Mouse (Mus musculus): Measurements from ENCODE around the gene Adgra1. TPM values are rescaled to one million over a fixed set of nuclear protein-coding genes. Genes with fewer than 3 reads are reported as not detected.

The Adgra1 gene
- polyA plus RNA-seq, 1 experiment from 2014 or later, result 1.1 TPM

GRCm38 (mm10) chr7:139827687-139828086 is 6.3 kb upstream of the Adgra1 start:
- Histone ChIP-seq H3K4me3 (no peak overlapping the region), H3K4me1 (peaks cover 5% of the 10 kb centered on the region), H3K36me3 (replicated peaks) (no peaks in the 10 kb centered on the region), H3K9me3 (no peaks in the 10 kb centered on the region), H3K27me3 (ENCODE audit: poor library complexity, severe bottlenecking) (peaks cover 19% of the 10 kb centered on the region), H3K27ac (no peak overlapping the region)
- WGBS, result 7% methylated on average over 9 of the region's 9 CpGs
- no peak for DNase-seq (ENCODE audit: extremely low spot score, low spot score)

- no peak for DNase-seq (ENCODE audit: extremely low spot score, low spot score)
- H3K4me3 ChIP-seq, result peak overlapping the region; percentile 46
- H3K9me3 ChIP-seq, result no peaks in the 10 kb centered on the region
- peaks cover 56% of the 10 kb centered on the region for H3K27me3 ChIP-seq (ENCODE audit: poor library complexity, severe bottlenecking)
- peaks cover 34% of the 10 kb centered on the region for H3K4me1 ChIP-seq
- peak overlapping the region; percentile 67; the same call in 1 of the 2 replicates for H3K27ac ChIP-seq
- H3K36me3 ChIP-seq (replicated peaks), result no peaks in the 10 kb centered on the region
- 32% methylated on average over 5 of the region's 5 CpGs for WGBS
Measured at GRCm38 (mm10) chr7:139833532-139833931, 442 bp upstream of the Adgra1 start.

GRCm38 (mm10) chr7:139835140-139836131 is 1.5 kb downstream of the Adgra1 start:
- peaks cover 56% of the 10 kb centered on the region for H3K27me3 ChIP-seq (ENCODE audit: poor library complexity, severe bottlenecking)
- H3K27ac ChIP-seq, result peak overlapping the region; percentile 21
- 57% methylated on average over 15 of the region's 15 CpGs for WGBS
- peak; percentile 29 for DNase-seq (ENCODE audit: extremely low spot score, low spot score)
- H3K4me3 ChIP-seq, result no peak overlapping the region
- no peaks in the 10 kb centered on the region for H3K36me3 ChIP-seq (replicated peaks)
- H3K4me1 ChIP-seq, result peaks cover 34% of the 10 kb centered on the region
- H3K9me3 ChIP-seq, result no peaks in the 10 kb centered on the region

- 92% methylated on average over 11 of the region's 11 CpGs for WGBS
- Histone ChIP-seq H3K9me3 (no peaks in the 10 kb centered on the region), H3K36me3 (replicated peaks) (no peaks in the 10 kb centered on the region)
Measured at GRCm38 (mm10) chr7:139840443-139841168, 6.6 kb downstream of the Adgra1 start.

GRCm38 (mm10) chr7:139842397-139842796 is 8.4 kb downstream of the Adgra1 start:
- no peaks in the 10 kb centered on the region for H3K4me1 ChIP-seq
- H3K27ac ChIP-seq, result no peak overlapping the region
- no peaks in the 10 kb centered on the region for H3K9me3 ChIP-seq
- 81% methylated on average over 6 of the region's 6 CpGs for WGBS
- no peaks in the 10 kb centered on the region for H3K36me3 ChIP-seq (replicated peaks)
- no peaks in the 10 kb centered on the region for H3K27me3 ChIP-seq (ENCODE audit: poor library complexity, severe bottlenecking)
- no peak for DNase-seq (ENCODE audit: extremely low spot score, low spot score)
- no peak overlapping the region for H3K4me3 ChIP-seq

More at GRCm38 (mm10) chr7:139840443-139841168, 6.6 kb downstream of the Adgra1 start:
- no peak overlapping the region for H3K4me3 ChIP-seq
- peaks cover 10% of the 10 kb centered on the region for H3K4me1 ChIP-seq
- no peak overlapping the region for H3K27ac ChIP-seq
- H3K27me3 ChIP-seq (ENCODE audit: poor library complexity, severe bottlenecking), result peaks cover 17% of the 10 kb centered on the region
- no peak for DNase-seq (ENCODE audit: extremely low spot score, low spot score)

GRCm38 (mm10) chr7:139843140-139843539 is 9.2 kb downstream of the Adgra1 start:
- Histone ChIP-seq H3K9me3 (no peaks in the 10 kb centered on the region), H3K27me3 (ENCODE audit: poor library complexity, severe bottlenecking) (no peaks in the 10 kb centered on the region), H3K4me1 (no peaks in the 10 kb centered on the region), H3K36me3 (replicated peaks) (no peaks in the 10 kb centered on the region), H3K27ac (no peak overlapping the region), H3K4me3 (no peak overlapping the region)
- DNase-seq (ENCODE audit: extremely low spot score, low spot score), result no peak
- 53% methylated on average over 5 of the region's 5 CpGs for WGBS

GRCm38 (mm10) chr7:139843776-139844175 is 9.8 kb downstream of the Adgra1 start:
- H3K36me3 ChIP-seq (replicated peaks), result no peaks in the 10 kb centered on the region
- 73% methylated on average over 5 of the region's 5 CpGs for WGBS
- no peak for DNase-seq (ENCODE audit: extremely low spot score, low spot score)

GRCm38 (mm10) chr7:139845101-139845500 is 11.1 kb downstream of the Adgra1 start:
- no peaks in the 10 kb centered on the region for H3K9me3 ChIP-seq
- peaks cover 6% of the 10 kb centered on the region for H3K4me1 ChIP-seq
- H3K36me3 ChIP-seq (replicated peaks), result no peaks in the 10 kb centered on the region
- no peak overlapping the region for H3K27ac ChIP-seq
- WGBS, result 74% methylated on average over 2 of the region's 2 CpGs
- DNase-seq (ENCODE audit: extremely low spot score, low spot score), result no peak
- no peak overlapping the region for H3K4me3 ChIP-seq
- no peaks in the 10 kb centered on the region for H3K27me3 ChIP-seq (ENCODE audit: poor library complexity, severe bottlenecking)

More at GRCm38 (mm10) chr7:139843776-139844175, 9.8 kb downstream of the Adgra1 start:
- no peaks in the 10 kb centered on the region for H3K27me3 ChIP-seq (ENCODE audit: poor library complexity, severe bottlenecking)
- no peaks in the 10 kb centered on the region for H3K9me3 ChIP-seq
- H3K27ac ChIP-seq, result no peak overlapping the region
- no peak overlapping the region for H3K4me3 ChIP-seq
- no peaks in the 10 kb centered on the region for H3K4me1 ChIP-seq

- Histone ChIP-seq H3K4me3 (no peak overlapping the region), H3K36me3 (replicated peaks) (no peaks in the 10 kb centered on the region), H3K27ac (peak overlapping the region; percentile 4; the same call in 1 of the 2 replicates), H3K4me1 (peaks cover 20% of the 10 kb centered on the region), H3K27me3 (ENCODE audit: poor library complexity, severe bottlenecking) (no peaks in the 10 kb centered on the region), H3K9me3 (no peaks in the 10 kb centered on the region)
- 44% methylated on average over 6 of the region's 6 CpGs for WGBS
- DNase-seq (ENCODE audit: extremely low spot score, low spot score), result no peak
Measured at GRCm38 (mm10) chr7:139850152-139850551, 16.2 kb downstream of the Adgra1 start.

GRCm38 (mm10) chr7:139850677-139851076 is 16.7 kb downstream of the Adgra1 start:
- H3K27ac ChIP-seq, result peak overlapping the region; percentile 4; the same call in 1 of the 2 replicates
- no peaks in the 10 kb centered on the region for H3K9me3 ChIP-seq
- no peaks in the 10 kb centered on the region for H3K27me3 ChIP-seq (ENCODE audit: poor library complexity, severe bottlenecking)
- H3K4me3 ChIP-seq, result no peak overlapping the region
- peaks cover 22% of the 10 kb centered on the region for H3K4me1 ChIP-seq
- DNase-seq (ENCODE audit: extremely low spot score, low spot score), result no peak
- H3K36me3 ChIP-seq (replicated peaks), result no peaks in the 10 kb centered on the region
- 81% methylated on average over 5 of the region's 5 CpGs for WGBS

- H3K4me1 ChIP-seq, result peaks cover 23% of the 10 kb centered on the region
- no peaks in the 10 kb centered on the region for H3K36me3 ChIP-seq (replicated peaks)
- no peaks in the 10 kb centered on the region for H3K27me3 ChIP-seq (ENCODE audit: poor library complexity, severe bottlenecking)
- no peak for DNase-seq (ENCODE audit: extremely low spot score, low spot score)
- WGBS, result 73% methylated on average over 6 of the region's 6 CpGs
- H3K4me3 ChIP-seq, result no peak overlapping the region
- H3K27ac ChIP-seq, result no peak overlapping the region
- no peaks in the 10 kb centered on the region for H3K9me3 ChIP-seq
Measured at GRCm38 (mm10) chr7:139851098-139851497, 17.1 kb downstream of the Adgra1 start.

GRCm38 (mm10) chr7:139855261-139855660 is 21.3 kb downstream of the Adgra1 start:
- DNase-seq (ENCODE audit: extremely low spot score, low spot score), result no peak
- peaks cover 16% of the 10 kb centered on the region for H3K4me1 ChIP-seq
- no peak overlapping the region for H3K27ac ChIP-seq
- H3K4me3 ChIP-seq, result no peak overlapping the region
- H3K27me3 ChIP-seq (ENCODE audit: poor library complexity, severe bottlenecking), result no peaks in the 10 kb centered on the region
- H3K9me3 ChIP-seq, result no peaks in the 10 kb centered on the region
- H3K36me3 ChIP-seq (replicated peaks), result no peaks in the 10 kb centered on the region
- 87% methylated on average over 11 of the region's 11 CpGs for WGBS
